Mouse (Mus musculus): ENCODE measurements around the gene Fam216a. TPM values are rescaled to one million over a fixed set of nuclear protein-coding genes. Genes with fewer than 3 reads are reported as not detected.

Fam216a gene
- total RNA-seq, 2 experiments from 2014 or later: 4.9 to 5.5 TPM

DNA sequence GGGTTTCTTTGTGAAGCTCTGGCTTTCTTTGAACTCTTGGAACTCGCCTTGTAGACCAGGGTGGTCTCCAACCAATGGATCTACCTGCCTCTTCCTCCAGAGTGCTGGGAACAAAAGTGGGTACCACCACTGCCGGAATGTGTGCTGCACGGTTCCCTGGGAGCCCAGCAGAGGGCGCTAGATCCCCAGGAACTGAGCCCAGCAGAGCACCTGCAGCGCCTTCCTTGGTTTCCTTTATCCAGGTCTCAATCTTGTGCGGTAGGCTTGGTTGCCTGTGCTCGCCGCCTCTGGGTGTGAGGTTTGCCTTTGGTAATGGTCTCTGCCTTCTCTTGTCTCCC, 29.1 kb upstream of the Fam216a start:
- TF ChIP-seq CTCF (IDR thresholded peaks at IDR 0.05): no peak; the same call in 1 of the 2 replicates
- peak; percentile 83 for DNase-seq
- intact Hi-C loops (cut with DNase I): loop anchor here (1.0 kb wide), 2 partner anchors 226 to 325 kb away; no protein-coding TSS in a partner anchor
- H3K27ac ChIP-seq: peak overlapping the region; percentile 87
- peak overlapping the region; percentile 49 for H3K4me3 ChIP-seq

DNA sequence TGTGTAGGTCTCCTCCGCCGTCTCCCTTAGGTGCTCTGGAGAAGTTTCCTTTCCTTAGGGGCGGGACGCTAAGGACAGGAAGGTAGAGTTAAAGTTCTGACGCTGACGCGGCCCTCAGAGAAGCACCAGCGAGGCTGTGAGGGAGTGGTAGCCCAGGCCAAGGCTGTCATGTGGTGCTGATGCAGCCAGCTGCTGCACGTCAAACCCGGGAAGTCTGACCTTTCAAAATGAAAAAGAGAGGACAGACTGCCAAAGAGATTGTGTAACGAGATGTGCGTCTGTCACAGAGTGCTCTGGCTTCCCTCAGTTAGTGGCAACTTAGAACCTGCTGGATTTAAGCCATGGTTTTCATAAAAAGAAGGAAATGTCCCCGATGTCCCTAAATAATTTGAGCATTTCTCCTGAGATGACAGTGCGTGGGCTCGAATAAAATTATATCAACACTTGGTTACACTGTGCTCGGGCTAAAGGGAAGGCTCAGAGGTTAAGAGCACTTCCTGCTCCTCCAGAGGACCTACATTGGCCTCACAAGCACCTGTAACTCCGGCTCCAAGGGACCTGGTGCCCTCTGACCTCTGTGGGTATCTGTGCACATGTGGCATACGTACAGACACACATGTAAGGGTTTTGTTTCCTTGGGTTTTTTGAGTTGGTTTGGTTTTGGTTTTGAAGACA, 28.6 kb upstream of the Fam216a start:
- DNase-seq: peak; percentile 81
- TF ChIP-seq CTCF (IDR thresholded peaks at IDR 0.05): no peak
- intact Hi-C loops (cut with DNase I): loop anchor here (1.0 kb wide), 2 partner anchors 227 to 326 kb away; no protein-coding TSS in a partner anchor
- Histone ChIP-seq H3K4me3 (peak overlapping the region; percentile 49), H3K27ac (peak overlapping the region; percentile 87)

GRCm38 (mm10) chr5:122399871-122400270, 27.7 kb upstream of the Fam216a start:
- intact Hi-C loops (cut with DNase I): no loop called here
- TF ChIP-seq CTCF (IDR thresholded peaks at IDR 0.05): no peak
- peak overlapping the region; percentile 87 for H3K27ac ChIP-seq
- H3K4me3 ChIP-seq: no peak overlapping the region
- no peak for DNase-seq

DNA sequence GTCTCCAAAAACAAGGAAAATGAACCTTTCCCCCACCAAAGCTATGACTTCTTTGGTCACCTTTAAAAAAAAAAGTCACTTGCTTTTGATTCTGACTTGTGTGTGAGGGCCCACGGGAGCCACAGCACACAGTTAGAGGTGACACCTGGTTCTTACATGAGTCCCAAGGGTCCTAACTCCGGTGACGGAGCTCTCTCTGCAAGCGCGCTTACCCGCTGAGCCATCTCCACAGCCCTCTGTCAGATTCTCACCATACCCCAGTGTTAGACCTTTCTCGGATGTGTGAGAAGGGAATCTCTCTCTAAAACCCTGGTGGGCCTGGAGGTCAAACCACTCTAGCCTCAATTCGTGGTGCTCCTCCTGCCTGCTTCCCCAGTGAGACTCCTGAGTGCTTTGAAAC, 25.3 kb upstream of the Fam216a start:
- no peak for DNase-seq
- Histone ChIP-seq H3K4me3 (peak overlapping the region; percentile 60), H3K27ac (peak overlapping the region; percentile 83)
- intact Hi-C loops (cut with DNase I): no loop called here
- TF ChIP-seq CTCF (IDR thresholded peaks at IDR 0.05): no peak

- intact Hi-C loops (cut with DNase I): no loop called here
- peak overlapping the region; percentile 60 for H3K4me3 ChIP-seq
- peak overlapping the region; percentile 83 for H3K27ac ChIP-seq
- peak; percentile 42 for DNase-seq
- TF ChIP-seq CTCF (IDR thresholded peaks at IDR 0.05): no peak
These were observed 24.6 kb upstream of the Fam216a start for GRCm38 (mm10) chr5:122396791-122397190.

DNA sequence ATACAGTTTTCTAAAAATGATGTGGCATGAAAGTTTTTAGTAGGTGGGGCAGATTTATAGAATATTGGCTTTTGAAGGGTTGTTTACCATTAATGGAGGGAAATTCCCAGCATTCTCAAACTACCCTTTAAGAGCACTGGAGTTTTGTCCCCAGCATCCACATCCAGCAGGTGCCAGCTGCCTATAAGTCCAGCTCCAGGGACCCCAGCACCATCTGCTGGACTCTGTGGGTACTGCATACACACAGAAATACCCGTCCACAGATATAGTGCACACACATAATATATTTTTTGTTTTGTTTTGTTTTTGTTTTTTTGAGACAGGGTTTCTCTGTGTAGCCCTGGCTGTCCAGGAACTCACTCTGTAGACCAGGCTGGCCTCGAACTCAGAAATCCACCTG, 21.7 kb upstream of the Fam216a start:
- peak; percentile 79 for DNase-seq
- peak; percentile 84 for TF ChIP-seq CTCF (IDR thresholded peaks at IDR 0.05)
- Histone ChIP-seq H3K27ac (no peak overlapping the region), H3K4me3 (no peak overlapping the region)
- intact Hi-C loops (cut with DNase I): loop anchor here (5.0 kb wide), 2 partner anchors 127 to 262 kb away; no protein-coding TSS in a partner anchor

DNA sequence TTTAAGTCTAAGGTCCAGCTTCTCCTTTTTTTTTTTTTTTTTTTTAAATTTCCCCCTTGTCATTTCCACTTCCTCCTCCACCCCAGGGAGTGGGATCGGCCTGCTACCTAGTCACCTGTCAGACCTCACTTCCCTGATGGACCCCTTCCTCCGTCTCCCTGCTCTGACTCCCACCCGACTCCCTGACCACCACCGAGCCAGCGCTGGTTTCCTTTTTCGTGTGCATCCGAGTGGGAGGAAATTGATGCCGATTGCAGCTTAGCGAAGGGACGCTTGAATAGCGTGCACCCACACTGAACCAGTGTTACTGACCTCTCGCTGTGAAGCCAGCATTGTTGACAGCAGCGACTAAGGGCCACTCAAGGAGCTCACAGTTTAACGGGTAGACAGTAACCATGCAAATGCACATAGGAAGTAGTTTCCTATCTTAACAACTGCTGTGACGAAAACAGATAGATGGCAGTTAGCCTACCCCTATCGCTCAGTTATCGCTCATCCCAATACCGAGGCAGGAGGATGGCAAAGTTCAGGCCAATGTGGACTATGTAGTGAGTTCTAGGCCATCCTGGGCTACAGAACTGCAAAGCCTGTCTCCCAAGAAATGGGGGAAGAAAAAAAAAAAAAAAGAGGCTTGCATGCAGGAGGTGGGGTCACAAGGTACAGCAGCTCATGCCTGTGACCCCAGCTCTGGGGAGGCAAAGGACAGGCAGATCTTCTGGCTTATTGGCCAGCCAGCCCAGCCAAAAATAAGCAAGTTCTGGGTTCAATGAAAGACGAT, 20.3 kb upstream of the Fam216a start:
- no peak for TF ChIP-seq CTCF (IDR thresholded peaks at IDR 0.05)
- intact Hi-C loops (cut with DNase I): loop anchor here (5.0 kb wide), 2 partner anchors 125 to 260 kb away; no protein-coding TSS in a partner anchor
- DNase-seq: peak; percentile 38
- H3K4me3 ChIP-seq: peak overlapping the region; percentile 89
- peak overlapping the region; percentile 94 for H3K27ac ChIP-seq

DNA sequence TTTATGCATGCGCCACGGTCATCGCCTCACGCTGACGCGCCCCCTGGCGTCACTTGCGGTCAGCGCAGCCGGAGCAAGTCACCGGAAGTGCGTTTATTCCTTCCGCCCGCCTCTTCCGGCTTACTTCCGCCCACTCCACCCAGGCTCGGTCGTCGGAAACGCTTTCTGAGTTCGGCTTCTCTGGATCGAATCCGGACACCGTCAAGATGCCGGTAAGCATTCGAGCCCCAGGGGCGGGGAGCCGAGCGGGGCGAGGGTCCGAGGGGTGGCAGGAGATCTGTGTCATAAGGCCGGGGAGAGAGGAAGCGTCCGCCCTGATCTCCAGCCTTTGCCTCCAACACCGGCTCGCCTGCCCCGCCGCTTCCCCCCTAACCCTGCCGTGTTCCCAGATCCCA, 19.6 kb upstream of the Fam216a start, which contains the start of gene Arpc3:
TSS of gene Arpc3 (plus strand) at position 93 of the 395 bp plus-strand sequence.
- peak; percentile 93 for DNase-seq
- intact Hi-C loops (cut with DNase I): loop anchor here (5.0 kb wide), 2 partner anchors 124 to 259 kb away; no protein-coding TSS in a partner anchor
- Histone ChIP-seq H3K27ac (peak within 1 kb of the TSS; percentile 94), H3K4me3 (peak within 1 kb of the TSS; percentile 89)
- peak; percentile 98 for TF ChIP-seq CTCF (IDR thresholded peaks at IDR 0.05)

DNA sequence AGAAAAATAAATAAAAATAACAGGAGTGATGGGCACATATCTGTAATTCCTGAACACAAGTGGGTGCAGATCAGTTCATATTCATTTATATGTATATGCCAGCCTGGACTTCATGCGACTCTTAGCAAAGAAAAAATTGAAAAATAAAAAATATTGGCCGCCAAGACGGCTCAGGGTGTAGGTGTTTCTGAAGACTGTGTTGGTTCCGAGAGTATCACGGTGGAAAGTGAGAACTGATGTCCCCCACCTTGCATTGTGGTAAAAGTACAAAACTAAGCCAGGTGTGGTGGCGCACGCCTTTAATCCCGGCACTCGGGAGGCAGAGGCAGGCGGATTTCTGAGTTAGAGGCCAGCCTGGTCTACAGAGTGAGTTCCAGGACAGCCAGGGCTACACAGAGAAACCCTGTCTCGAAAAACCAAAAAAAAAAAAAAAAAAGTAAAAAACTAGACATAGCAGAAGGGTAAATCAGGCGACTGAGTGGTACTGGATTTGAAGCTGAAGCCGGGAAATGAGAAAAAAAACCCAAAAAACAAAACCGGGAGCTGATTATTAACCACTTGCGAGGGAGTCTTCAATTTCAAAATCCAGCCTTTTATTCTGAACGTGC, 19.1 kb upstream of the Fam216a start:
- peak; percentile 11 for DNase-seq
- intact Hi-C loops (cut with DNase I): loop anchor here (5.0 kb wide), 2 partner anchors 124 to 259 kb away; no protein-coding TSS in a partner anchor
- Histone ChIP-seq H3K4me3 (peak overlapping the region; percentile 89), H3K27ac (peak overlapping the region; percentile 94)
- no peak for TF ChIP-seq CTCF (IDR thresholded peaks at IDR 0.05)

GRCm38 (mm10) chr5:122390671-122391070, 18.5 kb upstream of the Fam216a start:
- Histone ChIP-seq H3K27ac (no peak overlapping the region), H3K4me3 (no peak overlapping the region)
- intact Hi-C loops (cut with DNase I): loop anchor here (5.0 kb wide), 2 partner anchors 123 to 258 kb away; no protein-coding TSS in a partner anchor
- no peak for DNase-seq
- TF ChIP-seq CTCF (IDR thresholded peaks at IDR 0.05): no peak

DNA sequence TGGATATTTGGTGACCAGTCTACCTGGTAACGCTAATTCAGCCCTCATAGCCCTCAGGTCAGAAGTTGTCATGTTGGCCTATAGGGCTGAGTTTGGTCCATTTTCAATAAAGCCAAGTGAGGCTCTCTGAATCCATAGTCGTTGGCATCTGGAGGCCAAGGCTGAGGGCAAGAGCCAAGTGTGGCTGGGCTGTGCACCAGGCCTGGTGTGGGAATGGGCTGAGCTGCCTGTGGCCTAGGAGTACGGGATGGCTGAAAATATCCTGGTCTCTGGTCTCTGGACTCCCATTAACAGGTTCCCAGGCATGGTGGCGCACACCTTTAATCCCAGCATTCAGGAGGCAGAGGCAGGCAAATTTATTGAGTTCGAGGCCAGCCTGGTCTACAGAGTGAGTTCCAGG, 17.8 kb upstream of the Fam216a start:
- Histone ChIP-seq H3K27ac (no peak overlapping the region), H3K4me3 (no peak overlapping the region)
- intact Hi-C loops (cut with DNase I): loop anchor here (5.0 kb wide), 2 partner anchors 123 to 258 kb away; no protein-coding TSS in a partner anchor
- no peak for TF ChIP-seq CTCF (IDR thresholded peaks at IDR 0.05)
- DNase-seq: no peak

GRCm38 (mm10) chr5:122379374-122380155, 7.4 kb upstream of the Fam216a start:
- intact Hi-C loops (cut with DNase I): no loop called here
- Histone ChIP-seq H3K27ac (peak overlapping the region; percentile 46), H3K4me3 (no peak overlapping the region)
- TF ChIP-seq CTCF (IDR thresholded peaks at IDR 0.05): peak; percentile 96; the same call in 1 of the 2 replicates
- peak; percentile 82 for DNase-seq

Measured in gastrocnemius, adult 2 months (tissue).